Mouse (Mus musculus) megakaryocyte progenitor cell, adult 5-6 weeks (primary cell): ENCODE measurements around the gene Gm17018. TPM values are rescaled to one million over a fixed set of nuclear protein-coding genes. Genes with fewer than 3 reads are reported as not detected.

Experiments used
- ATAC-seq: replicated peaks from 2 replicates; pipeline ENCODE4 v1.8.0; 2016; ENCODE audit warnings: mild to moderate bottlenecking, moderate TSS enrichment, inconsistent platforms; ENCODE audit not compliant: poor library complexity
- total RNA-seq, 2 experiments: library from RNA; stranded (forward) in 1 of 2; stranded (reverse) in 1 of 2; fragments of 157-497, 149-512 nt in 1 of 2; fragments of 200-1000 nt in 1 of 2; gene quantifications; 2 replicates each; pipeline versions ENCODE4 v1.2.3 to v1.2.4; 2015 to 2017

Gm17018 gene
- total RNA-seq, 2 experiments from 2014 or later: 21.1 to 39.5 TPM

DNA sequence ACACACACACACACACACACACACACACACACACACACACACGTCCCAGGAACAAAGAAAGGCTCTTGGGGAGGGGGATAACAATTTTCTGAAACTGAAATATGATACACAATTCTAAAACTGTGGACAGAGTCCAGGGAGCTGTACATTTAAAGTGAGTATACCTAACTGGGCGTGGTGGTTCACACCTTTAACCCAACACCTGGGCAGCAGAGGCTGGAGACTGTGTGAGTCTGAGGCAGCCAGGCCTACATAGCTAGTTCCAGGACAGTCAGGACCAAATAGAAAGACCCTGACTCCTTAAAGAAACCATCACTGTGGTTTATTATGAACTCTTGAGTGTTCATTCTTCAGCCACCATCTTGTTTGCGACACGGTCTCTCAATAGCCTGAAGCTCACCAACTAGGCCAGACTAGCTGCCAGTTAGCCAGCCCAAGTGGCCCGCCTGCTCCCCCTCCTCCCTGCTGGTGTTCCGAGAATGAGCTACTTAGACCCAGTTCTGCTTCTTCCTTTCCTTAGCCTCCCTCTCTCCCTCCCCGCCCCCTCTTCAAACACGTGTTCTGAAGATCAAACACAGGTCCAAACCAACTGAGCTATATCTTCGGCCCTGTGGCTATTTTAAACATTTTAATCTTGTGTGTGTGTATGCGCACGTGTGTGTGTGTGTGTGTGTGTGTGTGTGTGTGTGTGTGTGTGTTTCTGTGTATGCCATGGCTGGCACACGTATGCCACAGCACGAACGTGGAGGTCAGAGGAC lies 59.5 kb downstream of the Gm17018 start:
- no peak for ATAC-seq

DNA sequence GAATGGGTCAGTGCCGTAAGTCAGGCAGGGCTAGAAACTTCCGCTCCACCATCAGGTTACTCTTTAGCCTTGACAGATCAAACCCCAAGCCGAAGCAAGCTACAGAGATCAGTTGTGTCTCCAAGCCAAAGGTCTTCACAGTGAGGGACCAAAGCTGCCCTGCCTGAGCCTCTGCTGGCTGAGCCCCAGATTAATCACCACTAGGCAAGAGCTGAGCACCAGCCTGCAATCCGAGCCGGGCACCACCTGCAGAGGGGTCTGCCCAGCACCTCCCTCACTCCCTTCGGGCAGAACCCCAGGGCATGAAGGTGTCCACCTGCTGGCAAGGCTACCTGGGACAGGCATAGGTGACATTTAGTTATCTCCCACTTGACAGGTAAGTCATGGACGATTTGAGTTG lies 60.6 kb downstream of the Gm17018 start:
- ATAC-seq: no peak

DNA sequence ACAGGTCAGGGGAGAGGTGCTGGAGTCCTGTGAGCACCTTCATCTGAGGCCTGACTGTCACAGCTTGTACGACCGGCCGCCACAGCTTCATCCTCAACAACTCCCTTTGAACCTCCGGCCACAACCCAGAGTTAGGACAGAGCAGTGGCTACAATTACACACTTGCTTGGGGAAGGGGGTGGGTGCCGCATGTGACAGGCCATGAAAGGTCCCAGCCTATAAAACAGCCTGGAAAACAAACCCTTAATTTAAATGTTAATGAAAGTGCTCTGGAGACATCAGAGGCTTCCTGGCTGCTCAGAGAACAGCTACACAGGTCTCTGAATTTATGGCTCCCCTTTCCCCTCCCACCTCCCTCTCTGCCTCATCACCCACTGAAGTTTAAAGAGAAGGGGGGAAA lies 61.7 kb downstream of the Gm17018 start:
- no peak for ATAC-seq

DNA sequence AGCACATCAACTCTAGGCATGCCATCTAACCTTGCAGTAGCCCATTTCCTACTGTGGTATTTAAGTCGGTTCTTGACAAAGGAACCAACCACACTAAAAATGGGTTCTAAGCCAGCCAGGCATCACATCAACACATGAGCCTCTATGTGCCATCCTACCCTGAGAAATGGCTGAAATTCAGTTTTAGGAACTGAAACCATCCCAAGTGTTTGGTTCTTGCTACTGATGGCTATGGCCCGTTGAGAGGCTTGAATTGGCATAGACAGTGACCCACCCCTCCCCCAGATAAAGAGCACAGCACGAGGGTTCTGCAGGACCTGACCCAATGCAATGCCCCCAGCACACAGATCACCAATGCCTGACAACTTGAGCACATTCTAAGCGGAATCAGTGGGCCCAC lies 63.3 kb downstream of the Gm17018 start:
- 0 out of 2 replicates have a peak, but pooled peaks have one; percentile 11 for ATAC-seq

DNA sequence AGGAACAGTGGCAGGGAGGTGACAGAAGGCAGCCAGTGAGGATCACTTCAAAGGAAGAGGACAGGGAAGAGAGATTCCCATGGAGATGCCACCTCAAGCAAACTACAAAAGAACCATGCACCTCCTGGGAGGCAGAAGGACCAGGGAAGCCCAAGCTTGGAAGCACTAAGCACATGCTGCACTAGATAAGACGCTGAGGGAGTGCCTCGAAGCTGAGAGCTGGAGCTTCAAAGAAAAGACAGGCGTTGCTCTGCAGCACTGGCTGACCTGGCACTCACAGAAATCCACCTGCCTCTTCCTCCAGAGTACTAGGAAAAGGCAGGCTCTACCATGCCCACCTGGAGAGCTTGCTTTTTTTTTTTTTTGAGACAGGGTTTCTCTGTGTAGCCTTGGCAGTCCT lies 66.6 kb downstream of the Gm17018 start:
- ATAC-seq: no peak

DNA sequence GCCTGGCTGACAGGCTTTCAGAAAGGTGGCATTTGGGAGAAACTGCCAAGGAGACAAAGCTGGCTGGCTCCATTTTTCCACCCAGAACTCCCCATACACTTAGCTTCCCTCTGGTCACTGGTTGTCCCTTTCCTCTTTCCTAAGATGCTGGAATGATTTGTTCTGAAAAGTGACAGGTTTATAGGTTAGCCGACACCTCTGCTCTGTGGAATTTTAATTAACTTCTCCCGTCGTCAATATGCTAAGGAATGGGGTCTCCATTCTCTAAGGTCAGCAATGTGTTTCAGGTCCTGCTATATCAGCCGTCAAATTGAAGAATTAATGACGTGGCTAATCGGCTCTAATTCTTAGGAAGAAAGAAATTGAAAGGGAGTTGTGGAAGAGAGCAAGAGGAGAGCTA lies 68.2 kb downstream of the Gm17018 start:
- ATAC-seq: no peak

DNA sequence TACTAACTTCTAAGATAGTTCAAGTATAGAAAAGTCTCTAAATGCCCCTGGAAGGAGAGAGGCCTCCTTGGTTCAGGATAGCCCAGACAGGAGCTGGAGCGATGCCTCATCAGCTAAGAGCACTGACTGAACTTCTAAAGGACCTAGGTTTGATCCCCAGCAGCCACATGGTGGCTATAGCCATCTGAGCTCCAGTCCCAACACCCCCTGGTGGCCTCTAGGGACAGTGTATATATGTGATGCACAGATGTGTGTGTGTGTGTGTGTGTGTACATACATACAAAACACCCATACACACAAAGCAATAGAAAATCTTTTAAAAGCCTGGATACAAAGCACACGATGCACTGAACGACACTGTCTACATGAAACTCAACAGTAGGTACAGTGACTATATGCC lies 68.8 kb downstream of the Gm17018 start:
- ATAC-seq: peak; percentile 76

Other genes starting within 250 kb of the Gm17018 start
- gene Btrc, start 196.9 kb upstream of the Gm17018 start, total RNA-seq (2015): 14.7 and 17.6 TPM in 2 replicates
- gene Btrc, start 196.9 kb upstream of the Gm17018 start, total RNA-seq (2017): 13.6 and 18.9 TPM in 2 replicates
- gene Poll, start 84 bp upstream of the Gm17018 start, total RNA-seq (2015): 5.6 and 7.0 TPM in 2 replicates
- gene Poll, start 84 bp upstream of the Gm17018 start, total RNA-seq (2017): 13.2 and 18.5 TPM in 2 replicates
- gene Fbxw4, start 99.7 kb downstream of the Gm17018 start, total RNA-seq (2015): 26.0 and 27.0 TPM in 2 replicates
- gene Fbxw4, start 99.7 kb downstream of the Gm17018 start, total RNA-seq (2017): 22.3 and 31.5 TPM in 2 replicates
- gene Fgf8, start 182.3 kb downstream of the Gm17018 start, total RNA-seq (2015): not detected in 2 replicates
- gene Fgf8, start 182.3 kb downstream of the Gm17018 start, total RNA-seq (2017): not detected in 2 replicates
- gene Npm3, start 189.0 kb downstream of the Gm17018 start, total RNA-seq (2015): 105 and 126 TPM in 2 replicates
- gene Npm3, start 189.0 kb downstream of the Gm17018 start, total RNA-seq (2017): 115 and 121 TPM in 2 replicates
- gene Mgea5, start 223.2 kb downstream of the Gm17018 start, total RNA-seq (2015): 65.4 and 66.0 TPM in 2 replicates
- gene Mgea5, start 223.2 kb downstream of the Gm17018 start, total RNA-seq (2017): 109 and 124 TPM in 2 replicates